Mouse (Mus musculus): ENCODE data around the gene H2-Oa.

- TF ChIP-seq GATA1 (IDR thresholded peaks at IDR 0.05; ENCODE audit: low read length) (no peak), TAL1 (IDR thresholded peaks at IDR 0.05; ENCODE audit: low read length) (no peak)
These were observed 17.7 kb downstream of the H2-Oa start for GRCm38 (mm10) chr17:34109806-34110195.
